Mouse (Mus musculus) ES-E14 (cell line): Measurements from ENCODE around the gene Prrc2a.

ENCODE experiments used
- CHD2 ChIP-seq: IDR thresholded peaks from 2 replicates; pipeline ENCODE4 v1.6.1; 2014; ENCODE audit warnings: mild to moderate bottlenecking, low read depth, low read length, inconsistent platforms
- MAFK ChIP-seq: IDR thresholded peaks from 2 replicates; pipeline ENCODE4 v1.6.1; 2014; ENCODE audit warnings: mild to moderate bottlenecking, low read depth, low read length, inconsistent platforms; ENCODE audit not compliant: insufficient read depth
- ZC3H11A ChIP-seq: IDR thresholded peaks from 2 replicates; pipeline ENCODE4 v1.6.1; 2012; ENCODE audit warnings: low read depth, mild to moderate bottlenecking, inconsistent platforms, low read length, borderline replicate concordance
- ZNF384 ChIP-seq: IDR thresholded peaks from 2 replicates; pipeline ENCODE4 v1.6.1; 2012; ENCODE audit warnings: low read depth, low read length, inconsistent platforms

- TF ChIP-seq ZC3H11A (no peak), CHD2 (no peak), MAFK (no peak), ZNF384 (no peak)
Measured at GRCm38 (mm10) chr17:35210593-35210992, 45.9 kb upstream of the Prrc2a start.
